Comparison of ENCODE assay signal across 8 mouse cellular contexts in genomic region chr2:118663804-118664766, GRCm38 (mm10). TPM values are rescaled to one million over a fixed set of nuclear protein-coding genes. Genes with fewer than 3 reads are reported as not detected.
DNase-seq lines count a peak whose midpoint lies in the region; ATAC-seq and TF ChIP-seq lines count a peak whose summit lies in the region.

No protein-coding gene starts in this region.

- H3K36me3 ChIP-seq in G1E (replicated peaks) = peaks cover 40% of the 10 kb centered on the region
- no peaks in the 10 kb centered on the region for H3K36me3 ChIP-seq in heart, adult 2 months (ENCODE audit: control insufficient read depth, insufficient read depth, low read length)
- no peaks in the 10 kb centered on the region for H3K36me3 ChIP-seq in kidney, adult 2 months (ENCODE audit: control insufficient read depth, insufficient read depth, low read length)
- no peaks in the 10 kb centered on the region for H3K36me3 ChIP-seq in lung, postnatal 0 days (ENCODE audit: insufficient read depth, low read length)
- H3K36me3 ChIP-seq in testis, adult 2 months (ENCODE audit: control insufficient read depth, insufficient read depth, low read length) = no peaks in the 10 kb centered on the region

- H3K9ac ChIP-seq in heart, adult 2 months (ENCODE audit: low read depth, low read length) = peak overlapping the region; percentile 34
- no peak overlapping the region for H3K9ac ChIP-seq in lung, postnatal 0 days (replicated peaks; ENCODE audit: low read depth)

- H3K9me3 ChIP-seq in G1E (replicated peaks) = no peaks in the 10 kb centered on the region
- no peaks in the 10 kb centered on the region for H3K9me3 ChIP-seq in lung, postnatal 0 days (ENCODE audit: low read length)

- H3K27me3 ChIP-seq in G1E (ENCODE audit: insufficient read depth, low read length) = no peaks in the 10 kb centered on the region
- H3K27me3 ChIP-seq in heart, adult 2 months (ENCODE audit: control insufficient read depth, insufficient read depth, low read length) = no peaks in the 10 kb centered on the region; the same call in 1 of the 2 replicates
- H3K27me3 ChIP-seq in kidney, adult 2 months (replicated peaks; ENCODE audit: control insufficient read depth, insufficient read depth, low read length) = no peaks in the 10 kb centered on the region
- H3K27me3 ChIP-seq in lung, postnatal 0 days (replicated peaks; ENCODE audit: insufficient read depth, low read length) = no peaks in the 10 kb centered on the region
- no peaks in the 10 kb centered on the region for H3K27me3 ChIP-seq in testis, adult 2 months (ENCODE audit: control insufficient read depth, insufficient read depth, low read length)

- H3K27ac ChIP-seq in heart, adult 2 months = peak overlapping the region; percentile 64
- peak overlapping the region; percentile 61 for H3K27ac ChIP-seq in kidney, adult 2 months (ENCODE audit: insufficient read depth, low read depth, low read length)
- no peak overlapping the region for H3K27ac ChIP-seq in lung, postnatal 0 days (ENCODE audit: low read length)
- no peak overlapping the region for H3K27ac ChIP-seq in testis, adult 2 months (ENCODE audit: control insufficient read depth, insufficient read depth, low read depth, low read length)

- intact Hi-C loops in heart, adult 2 months (cut with DNase I) = no loop called here

- TF ChIP-seq EP300 in heart, adult 2 months (IDR thresholded peaks at IDR 0.05; ENCODE audit: insufficient read depth, low read depth, low read length) = peak; percentile 33; the same call in 1 of the 2 replicates
- no peak for TF ChIP-seq EP300 in lung, postnatal 0 days (IDR thresholded peaks at IDR 0.05)

- H3K4me1 ChIP-seq in G1E (ENCODE audit: insufficient read depth, low read depth, low read length) = peaks cover 83% of the 10 kb centered on the region
- H3K4me1 ChIP-seq in heart, adult 2 months (ENCODE audit: control insufficient read depth, insufficient read depth, low read length) = peaks cover 7% of the 10 kb centered on the region
- peaks cover 7% of the 10 kb centered on the region; the same call in 1 of the 2 replicates for H3K4me1 ChIP-seq in kidney, adult 2 months (ENCODE audit: control insufficient read depth, insufficient read depth, low read length)
- H3K4me1 ChIP-seq in lung, postnatal 0 days (ENCODE audit: insufficient read depth, low read depth, low read length) = peaks cover 16% of the 10 kb centered on the region; the same call in 1 of the 2 replicates
- H3K4me1 ChIP-seq in testis, adult 2 months (ENCODE audit: control insufficient read depth, insufficient read depth, low read length) = peaks cover 10% of the 10 kb centered on the region

- peak overlapping the region; percentile 75 for H3K4me3 ChIP-seq in G1E (ENCODE audit: low read depth, low read length)
- H3K4me3 ChIP-seq in heart, adult 2 months = peak overlapping the region; percentile 48
- peak overlapping the region; percentile 44 for H3K4me3 ChIP-seq in kidney, adult 2 months (ENCODE audit: insufficient read depth, low read depth, low read length)
- H3K4me3 ChIP-seq in lung, postnatal 0 days (ENCODE audit: low read depth, low read length) = peak overlapping the region; percentile 28
- peak overlapping the region; percentile 68 for H3K4me3 ChIP-seq in testis, adult 2 months (ENCODE audit: control insufficient read depth, low read depth, low read length)

- no peak for TF ChIP-seq CTCF in G1E (IDR thresholded peaks at IDR 0.05; ENCODE audit: low read depth, low read length)
- no peak for TF ChIP-seq CTCF in heart, adult 2 months (IDR thresholded peaks at IDR 0.05)
- TF ChIP-seq CTCF in kidney, adult 2 months (conservative IDR thresholded peaks at IDR 0.05; ENCODE audit: insufficient read depth, insufficient read length, low read depth, low read length) = no peak
- peak; percentile 36 for TF ChIP-seq CTCF in lung, postnatal 0 days (IDR thresholded peaks at IDR 0.05)
- no peak for TF ChIP-seq CTCF in testis, adult 2 months (IDR thresholded peaks at IDR 0.05; ENCODE audit: control insufficient read depth, insufficient read depth, insufficient replicate concordance, low read depth, low read length)

- DNase-seq in cerebellum, adult 18-20 months = peak; percentile 7 to 25
- DNase-seq in cerebellum, adult 11-12 months = no peak
- peak; percentile 18 for DNase-seq in G1E (ENCODE audit: low spot score)
- peak; percentile 59 to 67 for DNase-seq in heart, adult 2 months
- peak; percentile 56 for DNase-seq in kidney, adult 2 months
- peak; percentile 70 for DNase-seq in lung, postnatal 0 days (ENCODE audit: low spot score)
- no peak for DNase-seq in retina, embryonic 14.5 days (ENCODE audit: low spot score)

- no peak for TF ChIP-seq POLR2A in heart, adult 2 months (IDR thresholded peaks at IDR 0.05; ENCODE audit: insufficient read depth, low read depth, low read length)
- no peak for TF ChIP-seq POLR2A in kidney, adult 2 months (IDR thresholded peaks at IDR 0.05; ENCODE audit: low read depth, low read length)
- TF ChIP-seq POLR2A in testis, adult 2 months (IDR thresholded peaks at IDR 0.05; ENCODE audit: control insufficient read depth, low read depth, low read length) = 0 out of 2 replicates have a peak, but pooled peaks have one; percentile 12

- no peaks in the 10 kb centered on the region for H3K79me2 ChIP-seq in heart, adult 2 months (replicated peaks; ENCODE audit: control insufficient read depth, insufficient read depth, low read length)

- ATAC-seq in G1E (ENCODE audit: extremely low read depth, insufficient number of reproducible peaks, low FRiP score, poor library complexity, severe bottlenecking) = no peak
- peak; percentile 77 for ATAC-seq in lung, postnatal 0 days

- peak overlapping the region; percentile 75 for H3K4me2 ChIP-seq in lung, postnatal 0 days (replicated peaks; ENCODE audit: low read depth, low read length)

- WGBS in heart, adult 2 months = 46% methylated on average over 19 of the region's 19 CpGs
- WGBS in kidney, adult 2 months = 62% methylated on average over 19 of the region's 19 CpGs
- WGBS in lung, postnatal 0 days = 43% methylated on average over 19 of the region's 19 CpGs

RNA-seq across cellular contexts. Expression of gene Pak6, which starts 1.0 kb away (rescaled TPM):
- total RNA-seq in G1E (2014; fragmentation: Nextera tagmentation) = 7.9 and 9.6 TPM in 2 replicates
- total RNA-seq in G1E (2017) = 6.2 and 10.0 TPM in 2 replicates
- 28.0 and 34.2 TPM in 2 replicates for polyA plus RNA-seq in G1E (2012)
- 1 to 10 TPM; 6.1 to 8.1 TPM for total RNA-seq in heart, adult 2 months (2021)
- 11.1 and 12.7 TPM in 2 replicates for polyA plus RNA-seq in heart, adult 2 months (2012; rRNA removed)
- polyA plus RNA-seq in kidney, adult 2 months (2012; rRNA removed) = 10.9 and 13.7 TPM in 2 replicates
- 1.1 and 2.0 TPM in 2 replicates for polyA plus RNA-seq in lung, postnatal 0 days (2015; fragmentation: Nextera tagmentation; extraction: Ambion mirVana)
- polyA plus RNA-seq in testis, adult 2 months (2012; rRNA removed) = 6.2 and 7.6 TPM in 2 replicates

RNA-seq across cellular contexts. Expression of gene Ankrd63, which starts 39.7 kb away (rescaled TPM):
- 0.15 TPM in 1 of 2 replicates, not detected in the other for total RNA-seq in G1E (2014; fragmentation: Nextera tagmentation)
- total RNA-seq in G1E (2017) = under 0.01 and 0.05 TPM in 2 replicates
- not detected in 2 replicates for polyA plus RNA-seq in G1E (2012)
- 1 to 10 TPM; 1.3 to 2.5 TPM for total RNA-seq in heart, adult 2 months (2021)
- 1.1 and 3.5 TPM in 2 replicates for polyA plus RNA-seq in heart, adult 2 months (2012; rRNA removed)
- 0.03 and 0.05 TPM in 2 replicates for polyA plus RNA-seq in kidney, adult 2 months (2012; rRNA removed)
- 0.02 and 0.05 TPM in 2 replicates for polyA plus RNA-seq in lung, postnatal 0 days (2015; fragmentation: Nextera tagmentation; extraction: Ambion mirVana)
- polyA plus RNA-seq in testis, adult 2 months (2012; rRNA removed) = 1.8 and 1.9 TPM in 2 replicates

Comparison
In these comparisons a context has a peak if more than half of its experiments do, and no peak if none do; other contexts are left out.
1. DNase-seq: peak in cerebellum, adult 18-20 months (2 of 2), G1E (single experiment), heart, adult 2 months (2 of 2), kidney, adult 2 months (single experiment) and lung, postnatal 0 days (single experiment); none in cerebellum, adult 11-12 months (single experiment) and retina, embryonic 14.5 days (single experiment).
2. H3K27ac ChIP-seq: peak in heart, adult 2 months (single experiment) and kidney, adult 2 months (single experiment); none in lung, postnatal 0 days (single experiment) and testis, adult 2 months (single experiment).
3. Peak in every context shown above with its lines, with median percentiles within 50 percentile points of each other: H3K4me3 ChIP-seq.